Mouse (Mus musculus) cerebellum, adult 2 months (tissue): ENCODE results near the gene Ccdc57. TPM values are rescaled to one million over a fixed set of nuclear protein-coding genes. Genes with fewer than 3 reads are reported as not detected.

Experiments used
- DNase-seq, 2 experiments: peaks; one replicate each; pipeline ENCODE4 v3.0.0; 2021
- H3K27ac ChIP-seq: fragments of 200-500 bp; 2 replicates; pipeline ENCODE4 v1.5.1; 2012; ENCODE audit warnings: low read length, control low read depth, inconsistent platforms; ENCODE audit not compliant: insufficient read depth
- H3K27me3 ChIP-seq: fragments of 200-500 bp; 2 replicates; pipeline ENCODE4 v1.6.1; 2012; ENCODE audit warnings: inconsistent platforms, mild to moderate bottlenecking, low read length, moderate library complexity; ENCODE audit not compliant: control insufficient read depth, insufficient read depth
- H3K4me1 ChIP-seq: fragments of 200-500 bp; 2 replicates; pipeline ENCODE4 v1.6.1; 2011; ENCODE audit warnings: low read length; ENCODE audit not compliant: control insufficient read depth, insufficient read depth
- H3K4me3 ChIP-seq: fragments of 200-500 bp; replicated peaks from 2 replicates; pipeline ENCODE3; 2011; ENCODE audit warnings: mild to moderate bottlenecking, low read depth, low read length, control low read depth; ENCODE audit not compliant: insufficient read depth
- CTCF ChIP-seq: fragments of 200-500 bp; IDR thresholded peaks from 2 replicates; pipeline ENCODE4 v1.5.1; 2011; ENCODE audit warnings: low read depth, mild to moderate bottlenecking, control low read depth, low read length, moderate library complexity, borderline replicate concordance; ENCODE audit not compliant: insufficient read depth
- POLR2A ChIP-seq: fragments of 200-500 bp; IDR thresholded peaks from 2 replicates; pipeline ENCODE4 v1.6.1; 2011; ENCODE audit warnings: low read length, control low read depth, borderline replicate concordance; ENCODE audit not compliant: insufficient read depth
- WGBS: fragments of 180-500 bp; shearing (Covaris S2); methylation state at CpG from one replicate; pipeline ENCODE4 v1.1.7; 2018; 5-methylcytosine and 5-hydroxymethylcytosine counted together
- polyA plus RNA-seq: library from polyadenylated mRNA; depleted of rRNA; stranded (reverse); fragments of >200 nt; gene quantifications from 2 replicates; pipeline ENCODE4 v1.2.3, GENCODE M21; 2012; rRNA removed

Gene Ccdc57
- polyA plus RNA-seq = 4.4 TPM in 2 replicates

GRCm38 (mm10) chr11:120932564-120933398 is at the start of gene Ccdc57:
Ccdc57 (minus strand) TSS chr11:120932872.
- peak; percentile 91 to 97 for DNase-seq
- no peaks in the 10 kb centered on the region for H3K27me3 ChIP-seq
- H3K4me3 ChIP-seq = peak within 1 kb of the TSS; percentile 91
- 9% methylated on average over 44 of the region's 44 CpGs for WGBS
- H3K27ac ChIP-seq = peak within 1 kb of the TSS; percentile 54; the same call in 1 of the 2 replicates
- TF ChIP-seq POLR2A (peak; percentile 36; the same call in 1 of the 2 replicates), CTCF (no peak)
- H3K4me1 ChIP-seq = no peaks in the 10 kb centered on the region

- DNase-seq = no peak
- Histone ChIP-seq H3K27ac (no peak overlapping the region), H3K27me3 (no peaks in the 10 kb centered on the region), H3K4me3 (no peak overlapping the region), H3K4me1 (peaks cover 9% of the 10 kb centered on the region; the same call in 1 of the 2 replicates)
- TF ChIP-seq POLR2A (no peak), CTCF (no peak)
These were observed 49.8 kb upstream of the Ccdc57 start for GRCm38 (mm10) chr11:120982459-120982858.

- Histone ChIP-seq H3K4me1 (peaks cover 4% of the 10 kb centered on the region; the same call in 1 of the 2 replicates), H3K27ac (no peak overlapping the region), H3K4me3 (no peak overlapping the region), H3K27me3 (no peaks in the 10 kb centered on the region)
- DNase-seq = no peak
- 64% methylated on average over 4 of the region's 4 CpGs for WGBS
- TF ChIP-seq POLR2A (no peak), CTCF (no peak)
These were observed 49.0 kb upstream of the Ccdc57 start for GRCm38 (mm10) chr11:120981661-120982060.

GRCm38 (mm10) chr11:120980427-120981035 is 47.9 kb upstream of the Ccdc57 start:
- 54% methylated on average over 9 of the region's 9 CpGs for WGBS
- H3K4me1 ChIP-seq = peaks cover 6% of the 10 kb centered on the region; the same call in 1 of the 2 replicates
- no peak overlapping the region for H3K27ac ChIP-seq

GRCm38 (mm10) chr11:120979711-120980426 is 47.2 kb upstream of the Ccdc57 start:
- Histone ChIP-seq H3K27me3 (no peaks in the 10 kb centered on the region), H3K4me1 (peaks cover 9% of the 10 kb centered on the region), H3K27ac (no peak overlapping the region), H3K4me3 (no peak overlapping the region)
- TF ChIP-seq POLR2A (no peak), CTCF (no peak)
- no peak for DNase-seq
- 84% methylated on average over 8 of the region's 8 CpGs for WGBS

More at GRCm38 (mm10) chr11:120980427-120981035, 47.9 kb upstream of the Ccdc57 start:
- Histone ChIP-seq H3K27me3 (no peaks in the 10 kb centered on the region), H3K4me3 (no peak overlapping the region)
- DNase-seq = no peak
- TF ChIP-seq POLR2A = no peak
- TF ChIP-seq CTCF = no peak

- DNase-seq = peak in 1 of 2 experiments; percentile 71
- no peak overlapping the region for H3K27ac ChIP-seq
- peaks cover 16% of the 10 kb centered on the region for H3K4me1 ChIP-seq
- TF ChIP-seq CTCF (no peak), POLR2A (no peak)
- H3K4me3 ChIP-seq = no peak overlapping the region
- WGBS = 16% methylated on average over 6 of the region's 6 CpGs
- no peaks in the 10 kb centered on the region for H3K27me3 ChIP-seq
These were observed 40.6 kb upstream of the Ccdc57 start for GRCm38 (mm10) chr11:120973318-120973717.

- no peak for TF ChIP-seq CTCF
- no peak for TF ChIP-seq POLR2A
- WGBS = 77% methylated on average over 5 of the region's 5 CpGs
- H3K27ac ChIP-seq = no peak overlapping the region
- no peak for DNase-seq
- peaks cover 16% of the 10 kb centered on the region for H3K4me1 ChIP-seq
- H3K4me3 ChIP-seq = no peak overlapping the region
- H3K27me3 ChIP-seq = no peaks in the 10 kb centered on the region
These were observed 38.6 kb upstream of the Ccdc57 start for GRCm38 (mm10) chr11:120971237-120971636.

- Histone ChIP-seq H3K27me3 (no peaks in the 10 kb centered on the region), H3K4me1 (peaks cover 9% of the 10 kb centered on the region), H3K4me3 (no peak overlapping the region), H3K27ac (no peak overlapping the region)
- no peak for TF ChIP-seq POLR2A
- no peak for TF ChIP-seq CTCF
- WGBS = 89% methylated on average over 5 of the region's 5 CpGs
- no peak for DNase-seq
These were observed 37.1 kb upstream of the Ccdc57 start for GRCm38 (mm10) chr11:120969742-120970141.
